Mouse (Mus musculus) liver, adult 2 months (tissue): ENCODE measurements around the gene Col11a2.

Experiments
- CTCF ChIP-seq: fragments of 200-500 bp; IDR thresholded peaks from 2 replicates; pipeline ENCODE4 v1.5.1; 2011; ENCODE audit warnings: low read depth, low read length, control low read depth
- POLR2A ChIP-seq: fragments of 200-500 bp; IDR thresholded peaks from 2 replicates; pipeline ENCODE4 v1.6.1; 2011; ENCODE audit warnings: low read length, control low read depth; ENCODE audit not compliant: insufficient read depth; ENCODE audit errors: extremely low read depth

GRCm38 (mm10) chr17:34026221-34026620, 13.0 kb upstream of the Col11a2 start:
- no peak for TF ChIP-seq CTCF
- no peak for TF ChIP-seq POLR2A
